Mouse (Mus musculus) embryonic facial prominence, embryonic 15.5 days (tissue): ENCODE data around the gene Gpr31b. TPM values are rescaled to one million over a fixed set of nuclear protein-coding genes. Genes with fewer than 3 reads are reported as not detected.
"Not testable (repeated sequence)": the region's sequence is repeated elsewhere in the genome, so short reads cannot be mapped to it uniquely, and the experiment has no call there.

Experiments
- ATAC-seq: fragments of 200-750 bp; cut with Nextera tagmentation; 2 replicates; pipeline ENCODE4 v1.8.0; 2017; ENCODE audit warnings: low read depth, moderate TSS enrichment; ENCODE audit not compliant: insufficient number of reproducible peaks, low FRiP score, low TSS enrichment
- H3K27ac ChIP-seq: fragments of 300-500 bp; sonication (generic); replicated peaks from 2 replicates; pipeline ENCODE4 v1.5.1; 2015; ENCODE audit warnings: mild to moderate bottlenecking, inconsistent platforms
- H3K27me3 ChIP-seq: fragments of 300-500 bp; sonication (generic); 2 replicates; pipeline ENCODE4 v1.6.1; 2015; ENCODE audit warnings: inconsistent platforms
- H3K36me3 ChIP-seq: fragments of 300-500 bp; sonication (generic); 2 replicates; pipeline ENCODE4 v1.6.1; 2015; ENCODE audit warnings: mild to moderate bottlenecking, inconsistent platforms
- H3K4me1 ChIP-seq: fragments of 300-500 bp; sonication (generic); 2 replicates; pipeline ENCODE4 v1.6.1; 2015; ENCODE audit warnings: inconsistent platforms
- H3K4me2 ChIP-seq: fragments of 300-500 bp; sonication (generic); replicated peaks from 2 replicates; pipeline ENCODE4 v1.6.1; 2015; ENCODE audit warnings: mild to moderate bottlenecking, inconsistent platforms
- H3K4me3 ChIP-seq: fragments of 300-500 bp; sonication (generic); replicated peaks from 2 replicates; pipeline ENCODE4 v1.5.1; 2015; ENCODE audit warnings: mild to moderate bottlenecking, inconsistent platforms
- H3K9ac ChIP-seq: fragments of 300-500 bp; sonication (generic); 2 replicates; pipeline ENCODE4 v1.6.1; 2015; ENCODE audit warnings: inconsistent platforms
- H3K9me3 ChIP-seq: fragments of 300-500 bp; sonication (generic); replicated peaks from 2 replicates; pipeline ENCODE4 v1.6.1; 2016; ENCODE audit warnings: inconsistent platforms
- WGBS: fragments of 180-500 bp; shearing (Covaris S2); methylation state at CpG from one replicate; pipeline ENCODE4 v1.1.7; 2015; 5-methylcytosine and 5-hydroxymethylcytosine counted together
- polyA plus RNA-seq: library from polyadenylated mRNA; unstranded; fragments of >200 nt; fragmentation: Nextera tagmentation; extraction: Ambion mirVana; gene quantifications from 2 replicates; pipeline ENCODE4 v1.2.1, GENCODE M21; 2015

Gene Gpr31b
- 0.30 TPM in 1 of 2 replicates, not detected in the other for polyA plus RNA-seq

DNA sequence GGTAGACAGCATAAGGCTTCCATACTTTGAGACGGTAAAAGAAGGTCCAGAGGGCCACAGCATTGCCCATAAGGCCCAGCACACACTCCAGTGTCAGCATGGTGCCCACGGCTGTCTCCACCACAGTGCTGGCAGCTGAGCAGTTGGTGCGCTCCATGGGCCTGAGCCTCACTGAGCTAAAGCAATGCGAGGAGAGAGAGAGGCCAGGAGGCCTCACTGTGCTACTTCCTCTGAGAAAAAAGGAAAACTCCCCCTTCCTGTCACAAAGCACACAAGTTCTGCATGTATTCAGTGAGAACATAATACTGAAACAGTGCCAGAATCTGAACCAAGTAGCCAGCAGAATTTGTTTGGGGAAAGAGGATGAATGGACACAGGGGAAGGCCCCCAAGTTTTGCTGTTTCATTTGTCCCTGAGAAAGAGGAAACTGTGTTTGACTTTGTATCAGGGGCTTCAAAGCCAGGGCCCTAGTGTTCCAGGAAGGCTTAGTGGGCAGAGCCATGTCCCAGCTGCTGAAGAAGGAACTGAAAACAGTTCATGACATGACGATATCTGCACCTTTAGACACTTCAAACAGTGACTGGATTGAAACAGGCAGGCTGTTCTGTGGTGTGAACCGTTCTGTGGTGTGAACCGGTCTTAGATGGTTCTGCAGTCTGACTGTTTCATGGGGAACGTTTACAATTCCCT is at the start of gene Gpr31b:
Gene Gpr31b, minus strand, starts transcription at position 173 of the 690 bp plus-strand sequence.
- not testable (repeated sequence) for H3K9ac ChIP-seq, H3K9me3 ChIP-seq, H3K27ac ChIP-seq, H3K4me2 ChIP-seq, ATAC-seq, H3K36me3 ChIP-seq, H3K4me1 ChIP-seq, H3K27me3 ChIP-seq, H3K4me3 ChIP-seq
- WGBS, result 86% methylated on average over 2 of the region's 8 CpGs

DNA sequence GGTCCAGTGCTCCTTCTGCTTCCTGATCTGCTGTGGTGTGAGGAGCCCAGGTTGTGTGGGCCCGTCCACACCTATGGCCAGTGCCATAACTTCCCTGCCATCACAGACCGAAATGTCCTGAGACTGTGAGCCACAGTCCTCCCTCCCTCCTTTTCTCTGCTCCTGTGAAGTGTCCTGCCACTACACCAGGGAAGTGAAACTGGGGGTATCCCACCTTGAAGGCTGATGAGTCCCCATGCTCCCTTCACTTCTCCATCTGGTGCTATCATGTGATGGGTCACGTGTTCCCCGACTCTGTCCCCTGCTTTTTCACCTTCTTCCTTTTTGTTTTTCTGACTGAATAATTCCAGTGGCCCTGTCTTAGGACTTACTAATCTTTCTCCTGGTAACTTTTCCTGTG is 40.9 kb upstream of the Gpr31b start:
- H3K4me1 ChIP-seq, H3K9ac ChIP-seq, H3K27ac ChIP-seq, H3K4me3 ChIP-seq, H3K36me3 ChIP-seq, H3K9me3 ChIP-seq, H3K4me2 ChIP-seq, ATAC-seq, H3K27me3 ChIP-seq: not testable (repeated sequence)
- 96% methylated on average over 3 of the region's 4 CpGs for WGBS

DNA sequence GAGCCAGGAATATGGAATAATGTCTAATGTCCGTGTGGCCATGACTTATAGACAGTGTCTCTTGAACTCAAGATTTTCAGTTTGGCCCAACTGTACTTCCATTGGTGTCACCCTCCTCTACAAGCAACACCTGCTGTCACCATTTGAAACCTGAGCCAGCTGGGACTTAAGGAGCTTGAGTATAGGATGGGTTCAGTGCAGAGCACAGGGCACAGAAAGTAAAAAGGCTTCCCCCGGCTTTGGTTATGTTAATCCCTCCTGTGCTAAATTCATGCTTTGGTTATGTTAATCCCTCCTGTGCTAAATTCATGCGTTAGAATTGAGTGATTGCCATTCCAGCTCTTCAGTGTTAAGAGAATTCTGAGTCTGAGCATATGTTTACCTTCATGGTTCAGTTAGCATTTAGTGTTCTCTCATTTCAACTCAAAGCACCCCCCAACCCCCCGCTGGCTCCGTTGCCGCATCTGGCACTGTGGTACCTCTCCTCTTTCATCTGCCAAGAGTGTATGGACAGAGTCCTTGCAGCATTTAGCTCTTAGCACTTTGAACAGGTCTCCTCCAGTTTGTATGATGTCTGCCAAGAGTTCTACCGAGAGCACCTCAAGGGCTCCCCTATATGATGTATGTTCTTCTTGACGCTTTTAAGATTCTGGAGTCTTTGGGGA is 40.1 kb upstream of the Gpr31b start:
- H3K4me3 ChIP-seq, H3K27me3 ChIP-seq, H3K27ac ChIP-seq, H3K4me1 ChIP-seq, H3K36me3 ChIP-seq, H3K9me3 ChIP-seq, H3K4me2 ChIP-seq, H3K9ac ChIP-seq, ATAC-seq: not testable (repeated sequence)
- 52% methylated on average over 7 of the region's 8 CpGs for WGBS

DNA sequence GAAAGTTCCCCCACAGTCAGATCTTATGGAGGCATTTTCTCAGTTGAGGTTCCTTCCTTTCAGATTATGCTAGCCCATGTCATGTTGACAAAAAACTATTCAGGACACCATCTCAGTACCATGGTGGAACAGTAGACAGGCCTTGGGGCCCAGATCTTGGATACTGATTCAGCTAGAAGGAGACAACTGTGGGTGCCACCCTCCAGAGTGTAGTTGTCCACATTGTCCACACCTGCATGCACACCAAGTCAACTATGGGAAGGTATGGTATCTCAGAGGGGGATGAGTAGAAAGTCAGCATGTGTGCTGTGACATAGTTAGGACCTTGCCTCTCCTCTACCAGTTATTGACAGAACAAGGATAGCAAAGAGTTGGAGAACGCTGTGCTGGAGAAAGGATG is 39.4 kb upstream of the Gpr31b start:
- not testable (repeated sequence) for H3K9me3 ChIP-seq, H3K27ac ChIP-seq, H3K9ac ChIP-seq, H3K27me3 ChIP-seq, H3K36me3 ChIP-seq, H3K4me2 ChIP-seq, H3K4me3 ChIP-seq, H3K4me1 ChIP-seq
- 67% methylated on average over 1 of the region's 1 CpGs for WGBS
- ATAC-seq, result peak; percentile 24; the same call in 1 of the 2 replicates

GRCm38 (mm10) chr17:13069227-13069626 is 17.1 kb upstream of the Gpr31b start:
- H3K4me3 ChIP-seq, H3K36me3 ChIP-seq, H3K27me3 ChIP-seq, H3K9me3 ChIP-seq, H3K9ac ChIP-seq, H3K27ac ChIP-seq, ATAC-seq, H3K4me1 ChIP-seq, H3K4me2 ChIP-seq: not testable (repeated sequence)
- 79% methylated on average over 3 of the region's 5 CpGs for WGBS

DNA sequence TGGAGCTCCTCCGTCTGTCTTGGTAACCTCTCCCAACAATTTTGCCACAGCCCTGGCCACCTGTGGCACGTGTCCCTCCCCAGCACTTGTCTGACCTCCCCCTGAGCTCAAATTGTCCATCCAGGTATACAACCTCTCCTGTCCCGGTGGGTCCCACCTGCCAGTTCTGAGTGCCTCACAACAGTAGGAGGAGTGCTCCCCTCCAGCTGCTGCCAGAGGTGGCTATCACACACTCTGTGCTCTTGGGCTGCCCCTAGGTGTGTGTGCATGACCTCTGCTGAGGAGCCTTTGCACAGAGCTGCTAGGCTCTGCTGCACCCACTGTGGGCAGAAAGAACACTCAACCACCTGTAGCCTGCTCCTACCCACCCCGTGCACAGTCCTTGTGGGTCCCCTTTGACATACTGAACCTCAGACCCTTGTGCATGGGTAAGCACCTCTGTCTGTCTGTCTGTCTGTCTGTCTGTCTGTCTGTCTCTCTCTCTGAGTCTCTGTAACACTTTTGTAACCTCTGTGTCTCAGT is 15.8 kb upstream of the Gpr31b start:
- H3K9ac ChIP-seq, H3K4me1 ChIP-seq, H3K4me2 ChIP-seq, H3K4me3 ChIP-seq, H3K27ac ChIP-seq, H3K27me3 ChIP-seq, H3K9me3 ChIP-seq, H3K36me3 ChIP-seq: not testable (repeated sequence)
- 83% methylated on average over 1 of the region's 4 CpGs for WGBS
- 0 out of 2 replicates have a peak, but pooled peaks have one; percentile 22 for ATAC-seq

DNA sequence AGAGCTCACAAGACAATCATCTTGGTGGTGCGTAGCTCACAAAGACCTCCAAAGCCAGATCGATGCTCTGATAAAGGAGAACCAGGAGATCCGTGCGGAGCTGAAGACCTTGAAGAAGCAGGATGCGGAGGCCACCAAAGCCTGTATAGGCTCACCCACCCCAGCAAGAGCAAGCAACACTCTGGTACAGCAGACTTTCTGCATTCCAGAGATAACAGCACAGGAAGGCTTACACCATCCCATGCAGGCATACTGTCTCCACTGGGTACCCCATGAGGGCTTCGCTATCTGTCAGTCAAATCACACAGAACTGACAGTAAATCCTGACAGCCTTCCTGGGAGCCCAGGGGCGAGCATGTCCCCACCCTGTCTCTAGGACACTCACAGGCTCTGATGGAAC is 10.8 kb upstream of the Gpr31b start:
- H3K4me3 ChIP-seq, H3K9me3 ChIP-seq, H3K27ac ChIP-seq, H3K4me2 ChIP-seq, ATAC-seq, H3K27me3 ChIP-seq, H3K4me1 ChIP-seq, H3K9ac ChIP-seq, H3K36me3 ChIP-seq: not testable (repeated sequence)
- 75% methylated on average over 5 of the region's 7 CpGs for WGBS

DNA sequence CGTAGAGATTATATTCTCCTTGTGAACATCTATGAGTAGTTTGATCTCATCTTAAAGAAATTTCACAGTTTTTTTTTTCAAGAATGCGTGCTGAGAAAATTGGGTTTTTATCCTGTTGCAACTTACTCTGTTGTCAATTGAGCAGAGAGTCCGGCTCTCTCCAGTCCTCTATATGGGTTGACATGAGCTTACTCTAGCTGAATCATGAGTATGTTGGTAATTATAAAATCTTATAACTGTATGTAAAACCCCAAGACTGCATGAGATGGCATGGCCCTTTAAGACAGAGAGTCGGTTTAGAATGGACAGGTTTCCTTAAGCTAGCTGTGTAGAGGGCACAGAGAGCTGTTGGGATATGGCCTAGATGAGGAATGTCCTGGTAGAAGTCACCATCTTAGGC is 8.7 kb upstream of the Gpr31b start, which contains the start of gene Tcp10b:
Gene Tcp10b, plus strand, starts transcription at position 301 of the 400 bp plus-strand sequence.
- H3K9ac ChIP-seq, H3K9me3 ChIP-seq, ATAC-seq, H3K36me3 ChIP-seq, H3K27me3 ChIP-seq, H3K4me2 ChIP-seq, H3K27ac ChIP-seq, H3K4me3 ChIP-seq, H3K4me1 ChIP-seq: not testable (repeated sequence)
- WGBS, result 84% methylated on average over 4 of the region's 4 CpGs

DNA sequence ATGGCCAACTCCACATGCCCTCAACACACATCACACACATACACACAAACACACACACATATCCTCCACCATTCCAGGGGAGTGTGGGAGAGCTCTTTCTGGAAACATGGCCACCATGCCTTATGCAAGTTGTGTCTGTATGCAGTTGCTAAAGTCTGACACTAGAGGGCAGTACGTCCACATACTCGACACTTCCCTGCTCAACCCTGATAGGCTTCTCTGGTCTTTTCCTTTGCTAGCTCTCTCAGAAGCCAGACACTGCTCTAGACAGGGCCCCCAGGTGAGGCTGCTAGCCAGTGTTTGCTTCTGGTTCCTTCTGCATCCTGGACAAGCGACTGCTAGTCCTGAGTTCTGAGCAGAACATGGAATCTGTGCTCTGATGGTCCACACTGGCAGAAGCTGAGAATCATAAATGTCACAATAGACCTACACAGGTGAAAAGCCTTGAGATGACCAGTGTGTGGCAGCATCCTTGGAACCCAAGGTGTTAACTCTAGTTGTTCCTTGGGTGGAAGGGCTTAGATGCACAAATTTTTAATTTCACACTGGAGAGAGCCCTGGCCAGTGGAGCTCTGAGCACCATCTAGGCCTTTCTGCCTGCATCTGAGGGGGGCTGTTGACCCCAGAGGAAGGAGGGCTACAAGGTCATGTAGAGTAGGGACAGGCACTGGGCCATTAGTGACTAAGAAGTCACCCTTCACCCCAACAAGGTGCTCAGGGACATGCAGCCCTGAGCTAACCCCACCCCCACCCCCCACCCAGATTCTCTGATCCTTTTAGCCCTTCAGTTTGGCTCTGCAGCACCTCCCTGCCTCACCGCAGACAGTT is 8.0 kb downstream of the Gpr31b start:
- not testable (repeated sequence) for H3K4me3 ChIP-seq, H3K36me3 ChIP-seq, H3K4me2 ChIP-seq, H3K9me3 ChIP-seq, H3K27me3 ChIP-seq, H3K4me1 ChIP-seq, H3K27ac ChIP-seq, H3K9ac ChIP-seq
- peak; percentile 9; the same call in 1 of the 2 replicates for ATAC-seq
- WGBS, result 16% methylated on average over 4 of the region's 4 CpGs

- not testable (repeated sequence) for H3K9ac ChIP-seq, H3K27ac ChIP-seq, H3K4me2 ChIP-seq, H3K9me3 ChIP-seq, H3K4me1 ChIP-seq, H3K27me3 ChIP-seq, H3K36me3 ChIP-seq, H3K4me3 ChIP-seq
- peak; percentile 24; the same call in 1 of the 2 replicates for ATAC-seq
- WGBS, result 79% methylated on average over 4 of the region's 12 CpGs
Observed at GRCm38 (mm10) chr17:13036627-13037192, 15.4 kb downstream of the Gpr31b start.

DNA sequence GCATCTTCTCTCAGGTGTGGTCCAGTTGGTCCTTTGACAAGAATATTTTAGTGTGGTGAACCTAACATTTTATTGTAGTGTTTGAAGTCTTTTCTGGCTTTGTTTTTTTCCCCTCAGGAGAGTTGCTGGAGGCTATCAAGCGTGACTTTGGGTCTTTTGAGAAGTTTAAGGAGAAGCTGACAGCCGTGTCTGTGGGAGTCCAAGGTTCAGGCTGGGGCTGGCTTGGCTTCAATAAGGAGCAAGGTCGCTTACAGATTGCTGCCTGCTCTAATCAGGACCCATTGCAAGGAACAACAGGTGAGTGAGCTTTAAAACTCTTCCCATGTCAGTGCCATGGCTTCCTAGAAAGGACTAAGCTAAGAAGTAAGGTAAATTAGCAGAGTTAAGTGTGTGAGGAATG is 38.8 kb downstream of the Gpr31b start:
- Histone ChIP-seq H3K27ac (no peak overlapping the region), H3K4me2 (no peak overlapping the region), H3K4me3 (no peak overlapping the region), H3K9ac (no peak overlapping the region), H3K9me3 (no peaks in the 10 kb centered on the region), H3K36me3 (peaks cover 49% of the 10 kb centered on the region), H3K27me3 (no peaks in the 10 kb centered on the region), H3K4me1 (peaks cover 8% of the 10 kb centered on the region)
- no peak for ATAC-seq
- WGBS, result 70% methylated on average over 3 of the region's 3 CpGs
